Mouse (Mus musculus) lung, postnatal 0 days (tissue): ENCODE results near the gene Trhde.

Experiments used
- CTCF ChIP-seq: IDR thresholded peaks from 2 replicates; pipeline ENCODE4 v1.5.1; 2016; ENCODE audit warnings: antibody characterized with exemption, mild to moderate bottlenecking
- EP300 ChIP-seq: IDR thresholded peaks from 2 replicates; pipeline ENCODE4 v1.6.1; 2016; ENCODE audit warnings: antibody characterized with exemption, mild to moderate bottlenecking, control low read depth

- TF ChIP-seq CTCF (no peak), EP300 (no peak)
These were observed 29.2 kb upstream of the Trhde start for GRCm38 (mm10) chr10:114831313-114831712.
